Mouse (Mus musculus): ENCODE results near the gene Ffar3. TPM values are rescaled to one million over a fixed set of nuclear protein-coding genes. Genes with fewer than 3 reads are reported as not detected.

Gene Ffar3
- total RNA-seq, 2 experiments from 2014 or later, result not detected

DNA sequence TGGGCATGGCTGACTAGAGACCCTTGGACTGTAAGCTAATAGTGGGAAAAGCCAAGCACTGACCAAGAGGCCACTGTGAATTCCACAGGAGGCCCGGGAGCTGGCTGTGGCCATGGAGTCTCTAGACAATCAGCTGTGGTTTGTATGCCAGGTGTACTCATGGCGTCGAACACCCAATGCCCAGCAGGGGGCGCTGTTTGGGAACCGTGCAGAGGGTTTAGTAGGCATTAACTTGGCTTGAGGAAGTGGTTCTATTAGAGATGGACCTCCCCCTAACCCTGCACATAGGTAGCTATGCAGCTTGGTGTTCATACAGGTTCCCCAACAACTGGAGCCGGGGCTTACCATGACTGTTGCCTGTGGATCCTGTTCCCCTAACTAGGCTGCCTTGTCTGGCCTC, 50.1 kb downstream of the Ffar3 start:
- intact Hi-C loops (cut with DNase I), result no loop called here
- no peak for DNase-seq (ENCODE audit: low spot score in 2 of 2)

Other genes starting within 250 kb of the Ffar3 start
- under 1 TPM in 1 of 2 experiments, not detected in 1; 0.36 TPM for gene Upk1a, start 243.3 kb downstream of the Ffar3 start, total RNA-seq (2021)
- 100 to 1,000 TPM; 561 to 663 TPM for gene Cox6b1, start 230.0 kb downstream of the Ffar3 start, total RNA-seq (2021)
- gene Etv2, start 220.3 kb downstream of the Ffar3 start, total RNA-seq (2021), result not detected
- 10 to 100 TPM; 67.4 to 74.4 TPM for gene Rbm42, start 205.9 kb downstream of the Ffar3 start, total RNA-seq (2021)
- 1 to 10 TPM; 4.0 to 5.7 TPM for gene Haus5, start 191.2 kb downstream of the Ffar3 start, total RNA-seq (2021)
- not detected for gene Pmis2, start 184.6 kb downstream of the Ffar3 start, total RNA-seq (2021)
- gene 2200002J24Rik, start 157.3 kb downstream of the Ffar3 start, total RNA-seq (2021), result not detected
- gene Atp4a, start 144.0 kb downstream of the Ffar3 start, total RNA-seq (2021), result under 1 TPM; 0.23 to 0.47 TPM
- gene Tmem147, start 126.6 kb downstream of the Ffar3 start, total RNA-seq (2021), result 100 to 1,000 TPM; 114 to 115 TPM
- gene Gapdhs, start 112.5 kb downstream of the Ffar3 start, total RNA-seq (2021), result under 1 TPM in 1 of 2 experiments, not detected in 1; 0.35 TPM
- 1 to 10 TPM; 5.5 to 7.9 TPM for gene Sbsn, start 104.7 kb downstream of the Ffar3 start, total RNA-seq (2021)
- gene Dmkn, start 92.4 kb downstream of the Ffar3 start, total RNA-seq (2021), result 1 to 10 TPM; 2.6 to 3.6 TPM
- not detected for gene Krtdap, start 68.3 kb downstream of the Ffar3 start, total RNA-seq (2021)
- not detected for gene Ffar2, start 32.4 kb downstream of the Ffar3 start, total RNA-seq (2021)
- not detected for gene Ffar1, start 5.4 kb upstream of the Ffar3 start, total RNA-seq (2021)
- gene Cd22, start 24.2 kb upstream of the Ffar3 start, total RNA-seq (2021), result not detected
- 100 to 1,000 TPM; 137 to 247 TPM for gene Mag, start 58.7 kb upstream of the Ffar3 start, total RNA-seq (2021)
- not detected for gene Hamp2, start 68.5 kb upstream of the Ffar3 start, total RNA-seq (2021)
- not detected for gene Hamp, start 87.9 kb upstream of the Ffar3 start, total RNA-seq (2021)
- 100 to 1,000 TPM; 135 to 147 TPM for gene Usf2, start 100.6 kb upstream of the Ffar3 start, total RNA-seq (2021)
- 1 to 10 TPM; 7.0 to 9.8 TPM for gene Lsr, start 117.3 kb upstream of the Ffar3 start, total RNA-seq (2021)
- not detected for gene Fam187b, start 117.6 kb upstream of the Ffar3 start, total RNA-seq (2021)
- 10 to 100 TPM; 19.8 to 39.0 TPM for gene Fxyd5, start 186.3 kb upstream of the Ffar3 start, total RNA-seq (2021)
- gene Fxyd7, start 195.3 kb upstream of the Ffar3 start, total RNA-seq (2021), result 100 to 1,000 TPM; 184 to 245 TPM
- 10 to 100 TPM; 75.9 to 86.2 TPM for gene Fxyd1, start 201.0 kb upstream of the Ffar3 start, total RNA-seq (2021)
- 10 to 100 TPM; 27.4 to 28.7 TPM for gene Lgi4, start 203.2 kb upstream of the Ffar3 start, total RNA-seq (2021)
- not detected for gene Fxyd3, start 220.5 kb upstream of the Ffar3 start, total RNA-seq (2021)